Mouse (Mus musculus): Measurements from ENCODE around the gene Tiam1.

Gene Tiam1

GRCm38 (mm10) chr16:89872011-89872942 lies 271.3 kb downstream of the Tiam1 start:
- no peak for DNase-seq

- no peak for DNase-seq
Measured at GRCm38 (mm10) chr16:89871382-89871781, 272.2 kb downstream of the Tiam1 start.

DNA sequence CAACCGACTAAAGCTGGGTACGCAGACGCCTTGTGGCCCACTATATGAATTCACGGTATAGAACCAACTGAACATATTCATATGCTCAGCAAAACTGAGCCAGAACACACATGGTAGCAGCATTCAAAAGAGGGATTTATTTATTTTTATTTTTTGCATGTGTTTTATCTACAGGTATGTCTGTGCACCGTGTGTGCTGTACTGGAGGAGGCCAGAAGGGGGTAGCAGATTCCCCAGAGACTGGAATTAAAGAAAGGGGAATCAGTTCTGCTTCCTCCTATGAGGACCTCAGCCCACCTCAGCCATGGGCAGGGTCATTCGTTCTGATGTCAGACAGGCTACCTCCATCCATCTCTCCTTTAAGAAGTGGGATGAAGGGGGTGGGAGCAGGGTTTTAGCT lies 273.5 kb downstream of the Tiam1 start:
- no peak for DNase-seq

GRCm38 (mm10) chr16:89868502-89868901 lies 275.1 kb downstream of the Tiam1 start:
- DNase-seq = no peak

- DNase-seq = peak; percentile 42
Measured at GRCm38 (mm10) chr16:89867212-89867829, 276.2 kb downstream of the Tiam1 start.

DNA sequence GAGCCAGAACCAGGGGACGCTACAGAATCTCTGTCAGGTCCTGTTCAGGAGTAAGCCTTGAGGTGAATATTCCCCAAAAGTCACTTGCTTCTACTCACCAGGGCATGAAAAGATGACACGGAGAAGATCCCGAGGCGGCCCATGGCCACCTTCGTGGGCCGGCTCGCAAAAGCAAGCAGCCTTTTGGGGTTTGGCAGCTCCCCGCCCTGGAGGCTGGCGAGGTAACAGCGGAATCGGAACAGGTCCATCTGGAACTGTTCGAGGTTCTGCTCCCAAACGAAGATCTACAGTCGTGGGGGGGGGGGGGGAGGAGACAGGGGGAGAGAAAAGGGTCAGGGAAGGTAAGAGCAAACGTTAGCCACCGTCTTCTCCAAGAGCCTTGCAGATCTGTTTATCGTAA lies 278.4 kb downstream of the Tiam1 start:
- no peak for DNase-seq

DNA sequence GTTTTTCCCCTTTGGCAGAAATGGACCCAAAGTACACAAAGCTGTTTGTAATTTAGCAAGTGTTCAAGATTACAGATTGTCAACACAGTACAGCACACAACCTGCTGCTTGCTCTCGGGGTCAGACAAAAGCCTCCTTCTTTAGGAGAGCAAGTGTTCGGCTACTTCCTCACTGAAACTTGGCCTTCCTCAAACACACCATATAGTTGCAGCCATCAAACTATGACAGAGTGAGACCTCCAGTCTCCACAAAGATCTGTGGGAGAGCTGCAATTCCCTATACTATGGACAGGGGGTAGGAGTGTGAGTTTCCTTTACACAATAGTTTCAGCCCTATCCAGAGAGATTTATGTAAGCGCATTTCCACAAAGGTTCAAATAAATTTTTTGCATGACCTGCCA lies 278.9 kb downstream of the Tiam1 start:
- no peak for DNase-seq

DNA sequence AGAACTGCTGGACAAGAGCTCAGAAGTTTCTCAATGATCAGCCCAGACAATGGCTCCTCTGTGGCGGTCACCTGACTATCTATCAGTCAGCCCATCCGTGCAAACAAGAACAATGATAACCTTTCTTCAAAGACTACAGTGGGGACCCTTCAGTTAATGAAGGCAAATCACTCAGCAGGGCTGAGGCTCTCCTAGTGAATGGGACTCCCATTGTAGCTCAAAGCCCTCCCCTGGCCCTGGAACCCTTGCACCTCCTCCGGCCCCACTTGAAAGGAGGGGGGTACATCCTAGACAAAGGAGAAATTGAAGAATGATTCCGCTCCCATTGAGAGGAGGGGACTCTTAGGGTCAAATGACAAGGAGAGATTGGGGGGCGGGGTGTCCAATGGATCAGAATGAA lies 280.3 kb downstream of the Tiam1 start:
- no peak for DNase-seq

DNA sequence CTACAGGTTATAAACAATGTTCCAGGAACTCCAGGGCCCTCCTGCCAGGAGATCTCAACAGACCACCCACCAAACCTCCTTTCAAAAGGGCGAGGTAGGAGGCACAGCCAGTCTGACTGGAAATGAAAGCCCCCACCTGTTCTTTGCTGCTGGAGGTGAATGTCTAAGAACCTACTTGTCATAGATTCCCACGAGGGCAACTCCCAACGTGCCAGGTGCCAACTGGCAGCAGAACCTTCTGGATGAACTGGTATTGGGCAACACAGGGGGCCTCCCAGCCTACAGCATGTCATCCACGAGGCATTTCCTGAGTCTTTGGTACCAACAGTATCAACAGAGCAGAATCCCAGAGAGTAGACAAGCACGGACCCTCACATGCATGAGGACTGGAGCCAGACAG lies 282.0 kb downstream of the Tiam1 start:
- DNase-seq = no peak

DNA sequence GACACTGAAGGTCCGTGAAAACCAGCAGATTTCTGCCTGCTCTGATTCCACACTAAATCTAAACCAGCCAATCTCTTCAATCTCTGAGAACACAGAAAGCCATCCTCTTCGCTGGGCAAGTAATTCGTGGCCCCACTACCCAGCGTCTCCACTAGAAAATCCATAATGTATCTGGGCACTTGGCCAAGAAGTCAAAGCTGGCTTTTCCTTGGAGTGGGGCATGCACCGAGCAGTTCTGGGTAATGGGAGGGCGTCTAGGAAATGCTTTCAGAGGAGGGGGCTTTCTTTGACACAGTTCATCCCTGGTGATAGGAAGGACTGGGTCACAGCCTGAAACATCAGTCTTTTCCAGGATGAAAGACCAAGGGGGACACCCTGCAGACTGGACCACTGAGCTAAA lies 282.9 kb downstream of the Tiam1 start:
- no peak for DNase-seq

- DNase-seq = no peak
Measured at GRCm38 (mm10) chr16:89857666-89858065, 285.9 kb downstream of the Tiam1 start.

- no peak for DNase-seq
Measured at GRCm38 (mm10) chr16:89854731-89855130, 288.8 kb downstream of the Tiam1 start.

GRCm38 (mm10) chr16:89851333-89851732 lies 292.2 kb downstream of the Tiam1 start:
- DNase-seq = no peak

- no peak for DNase-seq
Measured at GRCm38 (mm10) chr16:89848651-89849597, 294.6 kb downstream of the Tiam1 start.

GRCm38 (mm10) chr16:89848179-89848578 lies 295.4 kb downstream of the Tiam1 start:
- DNase-seq = no peak

GRCm38 (mm10) chr16:89845461-89845860 lies 298.1 kb downstream of the Tiam1 start:
- DNase-seq = no peak

- peak; percentile 58 for DNase-seq
Measured at GRCm38 (mm10) chr16:89844580-89844979, 299.0 kb downstream of the Tiam1 start.

GRCm38 (mm10) chr16:89841894-89842293 lies 301.7 kb downstream of the Tiam1 start:
- DNase-seq = no peak

- no peak for DNase-seq
Measured at GRCm38 (mm10) chr16:89840361-89840760, 303.2 kb downstream of the Tiam1 start.

DNA sequence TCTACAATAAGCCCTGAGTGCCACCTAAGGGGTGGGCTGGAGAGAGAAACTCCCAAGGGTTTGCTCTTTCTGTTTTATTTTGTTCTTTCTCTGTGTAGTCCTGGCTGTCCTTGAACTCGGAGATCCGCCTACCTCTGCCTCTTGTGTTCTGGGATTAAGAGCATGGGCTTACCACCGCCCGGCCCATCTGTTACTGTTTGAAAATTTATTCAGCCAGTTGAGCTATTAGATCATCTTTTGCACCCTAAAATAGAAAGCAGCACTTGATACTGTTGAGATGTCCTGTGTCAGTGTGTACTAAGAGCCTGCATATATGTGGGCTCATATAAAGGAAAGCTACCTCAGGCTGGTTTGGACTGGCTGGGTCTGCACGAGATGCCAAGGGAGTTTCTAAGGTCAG lies 303.7 kb downstream of the Tiam1 start:
- no peak for DNase-seq

GRCm38 (mm10) chr16:89837096-89837495 lies 306.5 kb downstream of the Tiam1 start:
- no peak for DNase-seq

GRCm38 (mm10) chr16:89835551-89835950 lies 308.0 kb downstream of the Tiam1 start:
- DNase-seq = no peak

DNA sequence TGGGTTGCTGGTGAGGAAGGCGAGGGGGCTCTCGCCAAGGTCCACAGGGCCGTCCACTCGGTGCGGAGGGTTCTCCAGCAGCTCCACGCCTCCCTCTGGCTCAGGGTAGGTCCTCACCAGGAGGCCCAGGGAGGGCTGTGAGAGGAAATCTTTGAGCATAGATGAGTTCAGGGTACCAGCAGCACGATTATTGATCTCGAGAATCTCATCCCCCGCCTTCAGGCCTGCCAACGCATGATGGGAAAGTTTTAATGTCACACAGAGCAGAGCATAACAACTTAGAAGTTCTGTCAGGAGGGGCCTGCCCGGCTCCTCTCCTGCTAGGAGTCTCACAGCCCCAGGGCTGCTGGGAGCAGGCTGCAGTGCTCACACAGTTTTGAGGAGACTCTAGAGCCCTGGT lies 310.6 kb downstream of the Tiam1 start:
- DNase-seq = no peak

Measured in right cerebral cortex, adult 18-20 months (tissue).